Mouse (Mus musculus) hindbrain, postnatal 0 days (tissue): ENCODE measurements around the gene Fermt1. TPM values are rescaled to one million over a fixed set of nuclear protein-coding genes. Genes with fewer than 3 reads are reported as not detected.

Experiments used
- ATAC-seq: fragments of 200-750 bp; cut with Nextera tagmentation; 2 replicates; pipeline ENCODE4 v1.8.0; 2017; ENCODE audit warnings: mild to moderate bottlenecking, moderate TSS enrichment, moderate library complexity
- DNase-seq: peaks from one replicate; pipeline ENCODE4 v3.0.0-alpha.2; 2015; ENCODE audit warnings: low spot score
- H3K27ac ChIP-seq: fragments of 300-500 bp; sonication (generic); 2 replicates; pipeline ENCODE4 v1.5.1; 2014; ENCODE audit warnings: mild to moderate bottlenecking
- H3K27me3 ChIP-seq: fragments of 300-500 bp; sonication (generic); 2 replicates; pipeline ENCODE4 v1.6.1; 2014; ENCODE audit warnings: low read length, mixed read lengths; ENCODE audit not compliant: insufficient read depth
- H3K36me3 ChIP-seq: fragments of 300-500 bp; sonication (generic); 2 replicates; pipeline ENCODE4 v1.6.1; 2014; ENCODE audit warnings: low read length, mixed read lengths; ENCODE audit not compliant: insufficient read depth
- H3K4me1 ChIP-seq: fragments of 300-500 bp; sonication (generic); 2 replicates; pipeline ENCODE4 v1.6.1; 2014; ENCODE audit warnings: antibody characterized with exemption, low read length, mixed read lengths; ENCODE audit not compliant: insufficient read depth
- H3K4me2 ChIP-seq: fragments of 300-500 bp; sonication (generic); 2 replicates; pipeline ENCODE4 v1.6.1; 2014; ENCODE audit warnings: low read depth, mild to moderate bottlenecking, low read length, moderate library complexity, mixed read lengths
- H3K4me3 ChIP-seq: fragments of 300-500 bp; sonication (generic); 2 replicates; pipeline ENCODE4 v1.5.1; 2014; ENCODE audit warnings: low read length
- H3K9ac ChIP-seq: fragments of 300-500 bp; sonication (generic); replicated peaks from 2 replicates; pipeline ENCODE4 v1.6.1; 2014; ENCODE audit warnings: mild to moderate bottlenecking, low read length, moderate library complexity, mixed read lengths
- H3K9me3 ChIP-seq: fragments of 300-500 bp; sonication (generic); 2 replicates; pipeline ENCODE4 v1.6.1; 2016; ENCODE audit warnings: low read length, mixed read lengths
- CTCF ChIP-seq: IDR thresholded peaks from 2 replicates; pipeline ENCODE4 v1.5.1; 2016; ENCODE audit warnings: antibody characterized with exemption, control low read depth, low read depth
- WGBS: fragments of 180-500 bp; shearing (Covaris S2); extraction: QIAGEN DNeasy Blood & Tissue Kit; methylation state at CpG from one replicate; pipeline ENCODE4 v1.1.7; 2014; 5-methylcytosine and 5-hydroxymethylcytosine counted together
- polyA plus RNA-seq: library from polyadenylated mRNA; unstranded; fragments of >200 nt; fragmentation: Nextera tagmentation; extraction: Ambion mirVana; gene quantifications from 2 replicates; pipeline ENCODE4 v1.2.1, GENCODE M21; 2015
- total RNA-seq: library from RNA; depleted of rRNA; stranded (reverse); fragments of >200 nt; gene quantifications from 2 replicates; pipeline ENCODE4 v1.2.3, GENCODE M21; 2014

The Fermt1 gene
- total and polyA plus RNA-seq, 2 experiments from 2014 or later: 0.05 to 0.13 TPM

DNA sequence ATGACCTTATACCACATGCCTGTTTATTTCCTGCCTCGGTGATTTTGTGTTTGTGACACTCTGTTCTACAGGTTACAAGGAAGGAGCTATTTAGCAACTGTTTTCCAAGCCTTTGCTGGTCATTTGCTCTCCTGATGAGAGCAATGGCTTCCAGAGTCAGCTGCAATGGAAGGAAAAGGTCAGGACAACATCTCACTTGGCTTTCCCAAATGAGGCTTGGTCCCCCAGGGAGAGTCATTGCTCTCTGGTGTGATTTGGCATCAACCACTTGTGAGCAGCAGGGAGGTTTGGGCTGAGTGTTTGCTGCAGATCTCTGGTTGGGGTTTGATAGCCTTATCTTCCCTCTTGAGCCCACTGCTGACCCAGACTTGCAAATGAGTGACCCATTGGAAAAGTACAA is 45.1 kb downstream of the Fermt1 start:
- H3K36me3 ChIP-seq: no peaks in the 10 kb centered on the region
- no peak overlapping the region for H3K4me2 ChIP-seq
- TF ChIP-seq CTCF: no peak
- H3K27ac ChIP-seq: no peak overlapping the region
- no peak overlapping the region for H3K9ac ChIP-seq
- H3K4me3 ChIP-seq: no peak overlapping the region
- WGBS: 70% methylated on average over 1 of the region's 1 CpGs
- no peaks in the 10 kb centered on the region for H3K9me3 ChIP-seq
- DNase-seq (no peak), ATAC-seq (no peak)
- H3K27me3 ChIP-seq: no peaks in the 10 kb centered on the region
- H3K4me1 ChIP-seq: no peaks in the 10 kb centered on the region

DNA sequence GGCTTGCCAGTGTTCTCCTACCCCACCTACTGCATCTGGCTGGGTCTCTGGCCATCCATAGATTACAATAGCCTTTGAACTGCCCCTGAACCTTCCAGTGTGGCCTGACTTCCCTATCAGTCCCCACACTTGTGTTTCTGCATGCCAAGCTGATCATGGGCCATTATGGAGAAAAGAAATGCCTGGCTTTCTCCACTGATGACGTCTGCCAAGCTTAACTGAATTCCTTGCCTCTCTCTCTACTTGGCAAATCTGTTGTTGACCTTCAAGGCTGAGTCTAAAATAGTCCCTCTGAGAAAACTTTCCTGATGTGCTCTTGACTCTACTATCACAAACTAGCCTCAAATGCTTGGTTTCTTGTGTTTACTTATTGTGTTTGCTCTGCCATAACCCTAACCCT is 47.5 kb downstream of the Fermt1 start:
- 52% methylated on average over 1 of the region's 1 CpGs for WGBS
- TF ChIP-seq CTCF: no peak
- Histone ChIP-seq H3K4me1 (no peaks in the 10 kb centered on the region), H3K9ac (no peak overlapping the region), H3K4me3 (no peak overlapping the region), H3K27ac (no peak overlapping the region), H3K36me3 (no peaks in the 10 kb centered on the region), H3K4me2 (no peak overlapping the region), H3K27me3 (no peaks in the 10 kb centered on the region), H3K9me3 (no peaks in the 10 kb centered on the region)
- DNase-seq: no peak
- no peak for ATAC-seq

DNA sequence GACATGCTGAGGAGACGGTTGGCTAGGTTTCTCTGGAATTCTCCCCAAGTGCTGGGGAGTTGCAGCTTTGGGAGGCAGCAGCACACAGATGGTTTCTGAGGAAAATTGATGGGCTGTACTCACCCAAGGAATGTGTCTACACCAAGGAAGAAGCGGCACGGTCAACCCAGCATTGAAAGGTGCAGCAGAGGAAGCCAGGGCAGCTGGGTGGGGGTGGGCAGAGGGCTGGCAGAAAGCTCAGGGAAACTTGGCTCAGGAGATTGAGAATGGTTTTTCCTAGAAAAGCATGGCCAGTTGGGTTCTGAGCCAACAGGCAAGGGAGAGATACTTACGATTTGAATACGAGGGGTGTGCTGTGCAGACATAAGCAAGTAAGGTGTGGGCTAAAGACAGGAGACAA is 51.9 kb downstream of the Fermt1 start:
- Histone ChIP-seq H3K36me3 (no peaks in the 10 kb centered on the region), H3K27me3 (no peaks in the 10 kb centered on the region), H3K4me1 (no peaks in the 10 kb centered on the region), H3K4me2 (no peak overlapping the region), H3K9ac (no peak overlapping the region), H3K9me3 (no peaks in the 10 kb centered on the region), H3K27ac (no peak overlapping the region), H3K4me3 (no peak overlapping the region)
- ATAC-seq: no peak
- DNase-seq: no peak
- 73% methylated on average over 5 of the region's 5 CpGs for WGBS
- no peak for TF ChIP-seq CTCF

DNA sequence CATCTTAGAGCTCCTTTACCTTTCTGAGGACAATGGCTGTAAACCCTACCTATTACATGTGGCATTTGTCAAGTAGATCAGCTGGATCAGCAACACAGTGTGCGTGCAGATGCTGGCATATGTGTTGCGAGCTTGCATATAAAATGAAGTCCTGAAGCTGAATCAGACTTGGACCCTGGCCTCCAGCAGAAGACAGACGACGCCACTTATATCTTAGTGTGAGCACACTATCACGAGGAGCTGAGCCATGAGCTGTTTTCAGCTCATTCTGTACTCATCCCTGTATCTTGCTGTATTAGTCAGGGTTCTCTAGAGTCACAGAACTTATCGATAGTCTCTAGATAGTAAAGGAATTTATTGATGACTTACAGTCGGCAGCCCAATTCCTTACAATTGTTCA is 60.4 kb downstream of the Fermt1 start:
- no peak overlapping the region for H3K4me3 ChIP-seq
- H3K4me1 ChIP-seq: no peaks in the 10 kb centered on the region
- WGBS: 92% methylated on average over 7 of the region's 7 CpGs
- ATAC-seq (no peak), DNase-seq (no peak)
- TF ChIP-seq CTCF: no peak
- no peak overlapping the region for H3K27ac ChIP-seq
- H3K36me3 ChIP-seq: no peaks in the 10 kb centered on the region
- peaks cover 8% of the 10 kb centered on the region for H3K27me3 ChIP-seq
- H3K9ac ChIP-seq: no peak overlapping the region
- H3K9me3 ChIP-seq: no peaks in the 10 kb centered on the region
- H3K4me2 ChIP-seq: no peak overlapping the region

DNA sequence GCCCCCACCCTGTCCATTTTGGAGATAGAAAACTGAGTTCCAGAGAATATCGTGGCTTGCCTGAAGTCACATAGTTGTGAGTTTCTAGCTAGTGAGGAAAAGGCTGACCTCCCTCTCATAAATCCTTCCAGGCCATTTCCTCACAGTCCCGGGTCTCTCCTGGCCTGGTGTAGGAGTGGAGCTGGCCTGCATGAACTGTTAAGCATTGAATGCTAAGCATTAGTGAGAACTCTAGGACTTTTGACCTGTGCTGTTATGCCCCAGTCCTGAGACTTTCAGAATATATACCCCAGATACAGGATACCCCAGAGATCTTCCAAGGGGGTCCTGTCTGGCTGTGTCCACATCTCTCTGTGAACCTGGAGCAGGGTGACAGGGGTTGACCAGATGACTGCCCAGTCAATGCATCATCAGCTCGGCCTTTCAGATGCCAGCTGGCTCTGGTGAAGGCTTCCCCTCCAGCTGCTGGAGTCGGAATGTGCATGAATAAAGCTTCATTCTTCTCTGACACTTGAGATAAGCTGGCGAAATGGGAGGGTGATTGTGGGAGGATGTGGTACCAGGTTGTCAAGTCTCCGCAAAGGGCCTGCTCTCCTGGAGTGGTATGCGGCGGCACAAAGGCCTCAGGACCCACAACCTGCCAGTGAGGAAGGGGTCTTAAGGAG is 61.3 kb downstream of the Fermt1 start:
- H3K27ac ChIP-seq: no peak overlapping the region
- H3K9ac ChIP-seq: no peak overlapping the region
- no peak overlapping the region for H3K4me3 ChIP-seq
- WGBS: 77% methylated on average over 8 of the region's 8 CpGs
- ATAC-seq: no peak
- no peak for DNase-seq
- no peak for TF ChIP-seq CTCF
- H3K36me3 ChIP-seq: no peaks in the 10 kb centered on the region
- no peaks in the 10 kb centered on the region for H3K9me3 ChIP-seq
- H3K4me1 ChIP-seq: no peaks in the 10 kb centered on the region
- peaks cover 8% of the 10 kb centered on the region for H3K27me3 ChIP-seq
- H3K4me2 ChIP-seq: no peak overlapping the region

GRCm38 (mm10) chr2:132880844-132881645 is 64.7 kb downstream of the Fermt1 start, which contains the start of gene Lrrn4:
Lrrn4 (minus strand) TSS chr2:132880891.
- H3K4me1 ChIP-seq: no peaks in the 10 kb centered on the region
- H3K27ac ChIP-seq: no peak within 1 kb of the TSS
- H3K9me3 ChIP-seq: no peaks in the 10 kb centered on the region
- H3K4me2 ChIP-seq: peak within 1 kb of the TSS; percentile 81
- H3K4me3 ChIP-seq: peak within 1 kb of the TSS; percentile 51
- 19% methylated on average over 12 of the region's 12 CpGs for WGBS
- ATAC-seq: no peak
- H3K36me3 ChIP-seq: no peaks in the 10 kb centered on the region
- peak within 1 kb of the TSS; percentile 50 for H3K9ac ChIP-seq
- TF ChIP-seq CTCF: no peak
- no peak for DNase-seq
- peaks cover 8% of the 10 kb centered on the region for H3K27me3 ChIP-seq
